Mouse (Mus musculus) ES-Bruce4 (cell line): Measurements from ENCODE around the gene Tmco4.
"Not testable (repeated sequence)": the region's sequence is repeated elsewhere in the genome, so short reads cannot be mapped to it uniquely, and the experiment has no call there.

ENCODE experiments used
- CTCF ChIP-seq: IDR thresholded peaks from one replicate; pipeline ENCODE4 v1.8.1; 2011; ENCODE audit warnings: low read depth, low read length
- EP300 ChIP-seq: IDR thresholded peaks from 2 replicates; pipeline ENCODE4 v1.6.1; 2011; ENCODE audit warnings: low read depth, low read length; ENCODE audit not compliant: insufficient read depth

GRCm38 (mm10) chr4:138974540-138974939 is 1.9 kb downstream of the Tmco4 start:
- not testable (repeated sequence) for TF ChIP-seq CTCF, EP300
